In the genomic region with DNA sequence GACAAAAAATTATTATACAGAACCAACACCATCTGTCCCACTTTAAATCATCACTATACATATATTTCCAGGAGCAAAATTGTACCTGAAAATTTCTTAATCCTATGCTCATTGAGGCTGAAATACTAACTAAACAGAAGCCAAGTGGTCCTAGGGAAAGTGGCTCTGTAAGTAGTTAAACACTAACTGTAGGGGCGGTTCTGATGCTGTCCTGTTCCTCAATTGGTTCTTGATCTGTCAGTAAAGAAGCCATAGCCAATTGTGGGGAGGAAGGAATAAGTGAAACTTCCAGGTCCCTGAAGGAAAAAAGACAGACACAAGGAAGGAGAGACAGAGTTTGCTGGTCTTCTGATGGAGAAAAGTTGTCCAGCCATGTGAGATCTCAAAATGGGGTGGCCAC, we compare ENCODE assay signal across 18 mouse cellular contexts. TPM values are rescaled to one million over a fixed set of nuclear protein-coding genes. Genes with fewer than 3 reads are reported as not detected.
DNase-seq lines count a peak whose midpoint lies in the region; TF ChIP-seq lines count a peak whose summit lies in the region.
"Had no signal": no experiment of that assay in that cellular context is flagged by ENCODE, and none has a peak within 500 bp of the region (broad histone marks: within the 10 kb centered on the region; RNA-seq: fewer than 3 reads in every experiment).

No protein-coding gene starts in this region.

- no peak overlapping the region for H3K4me3 ChIP-seq in layer of hippocampus, adult 2 months
- H3K4me3 ChIP-seq: embryonic facial prominence, embryonic 10.5 days; embryonic facial prominence, embryonic 12.5 days; forebrain, embryonic 13.5 days; forebrain, embryonic 15.5 days had no signal

- TF ChIP-seq CTCF in layer of hippocampus, adult 2 months (conservative IDR thresholded peaks at IDR 0.05) = no peak

- peak overlapping the region; percentile 56; the same call in 1 of the 2 replicates for H3K27ac ChIP-seq in layer of hippocampus, adult 2 months
- H3K27ac ChIP-seq: embryonic facial prominence, embryonic 10.5 days; embryonic facial prominence, embryonic 12.5 days; forebrain, embryonic 13.5 days; forebrain, embryonic 15.5 days had no signal

- DNase-seq in layer of hippocampus, adult 2 months (ENCODE audit: low spot score in 2 of 2) = no peak
- no peak for DNase-seq in layer of hippocampus, adult 18-20 months (ENCODE audit: low spot score in 2 of 2)
- DNase-seq in lung, postnatal 25 days (ENCODE audit: low spot score) = peak; percentile 4
- DNase-seq in lung, postnatal 4 days = no peak
- DNase-seq in R1 (ENCODE audit: low read depth, low spot score) = peak; percentile 12
- DNase-seq in natural killer cell, adult 2 months (ENCODE audit: low spot score in 2 of 2) = no peak
- DNase-seq: adrenal gland, adult 8-10 months; adrenal gland, postnatal 14 days; adrenal gland, postnatal 36 days; cerebellum, adult 11-12 months; cerebellum, adult 2 months; cerebellum, adult 9-10 months; cerebellum, postnatal 10 days; cerebellum, postnatal 25 days had no signal

RNA-seq across cellular contexts. Expression of a gene that starts 52.3 kb away (rescaled TPM):
- total RNA-seq in layer of hippocampus, adult 2 months (2021) = 10 to 100 TPM; 10.4 to 12.0 TPM
- total RNA-seq in layer of hippocampus, adult 18-20 months (2021) = 10 to 100 TPM in 1 of 2 experiments, 1 to 10 TPM in 1; 9.0 to 11.6 TPM

Comparison
In these comparisons a context has a peak if more than half of its experiments do, and no peak if none do; other contexts are left out.
1. DNase-seq: peak in lung, postnatal 25 days (single experiment) and R1 (single experiment); none in layer of hippocampus, adult 2 months (0 of 2), layer of hippocampus, adult 18-20 months (0 of 2), lung, postnatal 4 days (0 of 2) and natural killer cell, adult 2 months (0 of 2).